Mouse (Mus musculus) stomach, postnatal 0 days (tissue): ENCODE measurements around the gene Tyw5. TPM values are rescaled to one million over a fixed set of nuclear protein-coding genes. Genes with fewer than 3 reads are reported as not detected.
A peak's percentile ranks its signal among the peaks of the same experiment; 100 is the strongest.

Source experiments
- ATAC-seq: fragments of 200-750 bp; cut with Nextera tagmentation; 2 replicates; pipeline ENCODE4 v1.8.0; 2017; ENCODE audit not compliant: low FRiP score, low TSS enrichment
- DNase-seq: peaks from one replicate; pipeline ENCODE4 v3.0.0-alpha.2; 2016; ENCODE audit warnings: low spot score
- H3K27ac ChIP-seq: fragments of 300-500 bp; sonication (generic); replicated peaks from 2 replicates; pipeline ENCODE4 v1.5.1; 2014; ENCODE audit warnings: mild to moderate bottlenecking, control low read depth
- H3K27me3 ChIP-seq: fragments of 300-500 bp; sonication (generic); 2 replicates; pipeline ENCODE4 v1.6.1; 2014; ENCODE audit warnings: low read length; ENCODE audit not compliant: control insufficient read depth, insufficient read depth
- H3K36me3 ChIP-seq: fragments of 300-500 bp; sonication (generic); 2 replicates; pipeline ENCODE4 v1.6.1; 2014; ENCODE audit warnings: low read length, mixed read lengths; ENCODE audit not compliant: control insufficient read depth, insufficient read depth
- H3K4me1 ChIP-seq: fragments of 300-500 bp; sonication (generic); replicated peaks from 2 replicates; pipeline ENCODE4 v1.6.1; 2014; ENCODE audit warnings: antibody characterized with exemption; ENCODE audit not compliant: control insufficient read depth, insufficient read depth
- H3K4me2 ChIP-seq: fragments of 300-500 bp; sonication (generic); replicated peaks from 2 replicates; pipeline ENCODE4 v1.6.1; 2014; ENCODE audit warnings: low read depth, mild to moderate bottlenecking, control low read depth, moderate library complexity
- H3K4me3 ChIP-seq: fragments of 300-500 bp; sonication (generic); 2 replicates; pipeline ENCODE4 v1.5.1; 2014; ENCODE audit warnings: low read depth, low read length, control low read depth
- H3K9ac ChIP-seq: fragments of 300-500 bp; sonication (generic); 2 replicates; pipeline ENCODE4 v1.6.1; 2014; ENCODE audit warnings: mild to moderate bottlenecking, low read length, control low read depth, mixed read lengths
- H3K9me3 ChIP-seq: fragments of 300-500 bp; sonication (generic); 2 replicates; pipeline ENCODE4 v1.6.1; 2016; ENCODE audit warnings: low read length; ENCODE audit not compliant: control insufficient read depth
- CTCF ChIP-seq: IDR thresholded peaks from 2 replicates; pipeline ENCODE4 v1.5.1; 2016; ENCODE audit warnings: antibody characterized with exemption, low read depth, mild to moderate bottlenecking, moderate library complexity
- EP300 ChIP-seq: optimal IDR thresholded peaks from 2 replicates; pipeline ENCODE3; 2016; ENCODE audit warnings: antibody characterized with exemption
- WGBS: fragments of 180-500 bp; shearing (Covaris S2); extraction: QIAGEN DNeasy Blood & Tissue Kit; methylation state at CpG from one replicate; pipeline ENCODE4 v1.1.7; 2014; 5-methylcytosine and 5-hydroxymethylcytosine counted together
- polyA plus RNA-seq: library from polyadenylated mRNA; unstranded; fragments of >200 nt; fragmentation: Nextera tagmentation; extraction: Ambion mirVana; gene quantifications from 2 replicates; pipeline ENCODE4 v1.2.1, GENCODE M21; 2015

The Tyw5 gene
- 17.3 and 17.6 TPM in 2 replicates for polyA plus RNA-seq

DNA sequence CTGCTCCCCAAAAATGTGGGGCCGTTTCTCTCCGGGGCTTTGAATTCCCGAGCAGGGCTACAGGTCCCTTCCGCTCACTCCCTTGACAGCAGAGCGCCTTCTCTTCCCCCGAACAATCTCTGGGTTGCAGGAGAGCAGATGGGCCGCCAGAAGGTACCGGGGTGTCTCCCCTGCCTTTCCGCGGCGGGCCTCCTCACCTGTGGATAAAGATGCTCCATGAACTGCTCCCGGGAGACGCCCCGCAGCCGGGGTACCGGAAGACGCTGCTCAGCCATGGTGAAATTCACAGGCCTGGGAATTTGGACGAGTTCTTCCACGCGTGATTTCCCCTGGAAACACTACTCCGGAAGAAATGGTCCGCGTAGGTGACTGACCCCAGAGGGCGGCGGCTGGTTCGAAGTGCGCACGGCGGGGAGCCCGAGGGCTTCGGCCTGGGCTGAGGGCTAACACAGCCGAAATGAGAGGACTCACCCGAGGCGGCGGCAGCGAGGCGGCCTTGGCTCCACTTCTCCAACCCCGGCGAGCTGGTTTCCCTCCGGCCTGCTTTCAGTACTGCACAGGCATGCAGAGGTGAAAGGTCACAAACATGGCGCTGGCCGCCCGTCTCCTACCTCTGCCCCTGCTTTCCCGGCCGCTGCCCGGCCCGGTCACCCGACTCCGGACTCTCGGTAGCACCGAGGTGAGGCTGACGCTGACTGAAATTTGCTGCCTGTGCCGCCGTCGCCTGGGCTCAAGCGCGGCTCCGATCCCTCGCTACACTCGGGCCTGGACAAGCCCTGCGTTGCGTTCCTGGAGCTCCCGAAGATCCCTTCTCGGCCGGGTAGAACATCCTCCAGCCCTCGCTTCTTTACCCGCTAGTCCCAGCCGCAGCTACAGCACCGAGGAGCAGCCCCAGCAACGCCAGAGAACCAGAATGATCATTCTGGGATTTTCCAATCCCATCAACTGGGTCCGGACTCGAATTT is at the start of gene Tyw5, which contains the start of gene Maip1:
Tyw5 (minus strand) TSS at position 915 of the 965 bp plus-strand sequence.
Maip1 (plus strand) TSS at position 142 of the 965 bp plus-strand sequence.
- Histone ChIP-seq H3K27ac (peak within 1 kb of the TSS; percentile 97), H3K9ac (peak within 1 kb of the TSS; percentile 98), H3K4me2 (peak within 1 kb of the TSS; percentile 83), H3K27me3 (no peaks in the 10 kb centered on the region), H3K4me1 (no peaks in the 10 kb centered on the region; the same call in 1 of the 2 replicates), H3K9me3 (no peaks in the 10 kb centered on the region), H3K4me3 (peak within 1 kb of the TSS; percentile 92), H3K36me3 (no peaks in the 10 kb centered on the region)
- under 1% methylated on average over 72 of the region's 72 CpGs for WGBS
- DNase-seq: peak; percentile 83
- TF ChIP-seq CTCF (0 out of 2 replicates have a peak, but pooled peaks have one; percentile 19), EP300 (peak; percentile 19)
- peak; percentile 95 for ATAC-seq

- Histone ChIP-seq H3K27me3 (no peaks in the 10 kb centered on the region), H3K36me3 (no peaks in the 10 kb centered on the region), H3K4me1 (no peaks in the 10 kb centered on the region), H3K4me2 (no peak overlapping the region), H3K9me3 (no peaks in the 10 kb centered on the region), H3K4me3 (no peak overlapping the region), H3K9ac (no peak overlapping the region), H3K27ac (no peak overlapping the region)
- no peak for ATAC-seq
- TF ChIP-seq EP300 (no peak), CTCF (no peak)
- DNase-seq: no peak
- 100% methylated on average over 1 of the region's 1 CpGs for WGBS
These were observed 43.3 kb upstream of the Tyw5 start for GRCm38 (mm10) chr1:57450241-57450640.

GRCm38 (mm10) chr1:57445679-57446078 is 38.8 kb upstream of the Tyw5 start:
- no peak for DNase-seq
- WGBS: 68% methylated on average over 10 of the region's 10 CpGs
- no peaks in the 10 kb centered on the region for H3K9me3 ChIP-seq
- no peak overlapping the region for H3K4me2 ChIP-seq
- H3K4me1 ChIP-seq: no peaks in the 10 kb centered on the region
- no peak for ATAC-seq
- H3K9ac ChIP-seq: no peak overlapping the region
- H3K36me3 ChIP-seq: no peaks in the 10 kb centered on the region
- TF ChIP-seq CTCF: no peak
- TF ChIP-seq EP300: no peak
- no peaks in the 10 kb centered on the region for H3K27me3 ChIP-seq
- H3K4me3 ChIP-seq: no peak overlapping the region
- no peak overlapping the region for H3K27ac ChIP-seq

- Histone ChIP-seq H3K4me3 (no peak overlapping the region), H3K27ac (no peak overlapping the region), H3K4me1 (no peaks in the 10 kb centered on the region), H3K4me2 (no peak overlapping the region), H3K9ac (no peak overlapping the region), H3K27me3 (no peaks in the 10 kb centered on the region), H3K36me3 (no peaks in the 10 kb centered on the region), H3K9me3 (no peaks in the 10 kb centered on the region)
- WGBS: 36% methylated on average over 4 of the region's 4 CpGs
- DNase-seq (no peak), ATAC-seq (no peak)
- TF ChIP-seq EP300 (no peak), CTCF (0 out of 2 replicates have a peak, but pooled peaks have one; percentile 1)
These were observed 33.9 kb upstream of the Tyw5 start for GRCm38 (mm10) chr1:57440771-57441170.

DNA sequence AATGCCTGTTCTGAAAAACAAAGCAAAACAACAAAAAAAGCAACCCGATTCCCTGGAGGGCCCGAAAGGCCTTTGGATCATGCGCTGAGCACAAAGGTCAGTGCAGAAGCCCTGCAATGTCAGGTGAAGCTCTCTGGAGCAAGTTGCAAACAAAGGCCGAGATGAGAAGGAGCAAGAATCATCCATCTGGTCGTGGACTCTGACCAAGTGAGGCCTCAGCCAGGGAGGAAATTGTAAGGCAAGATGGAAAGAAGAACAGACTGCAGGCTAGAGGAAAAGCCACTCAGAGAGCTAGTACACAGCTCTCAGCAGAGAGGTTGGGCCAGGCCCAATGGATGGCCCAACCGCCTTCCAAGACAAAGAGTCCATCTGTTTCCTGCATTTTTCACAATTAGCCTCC is 32.1 kb upstream of the Tyw5 start:
- Histone ChIP-seq H3K9ac (no peak overlapping the region), H3K36me3 (no peaks in the 10 kb centered on the region), H3K27me3 (no peaks in the 10 kb centered on the region), H3K4me3 (no peak overlapping the region), H3K9me3 (no peaks in the 10 kb centered on the region), H3K4me2 (no peak overlapping the region), H3K4me1 (no peaks in the 10 kb centered on the region), H3K27ac (no peak overlapping the region)
- ATAC-seq (no peak), DNase-seq (no peak)
- WGBS: 68% methylated on average over 6 of the region's 6 CpGs
- no peak for TF ChIP-seq CTCF
- no peak for TF ChIP-seq EP300

GRCm38 (mm10) chr1:57436954-57437353 is 30.1 kb upstream of the Tyw5 start:
- Histone ChIP-seq H3K4me2 (peak overlapping the region; percentile 42), H3K27ac (peak overlapping the region; percentile 72), H3K4me3 (peak overlapping the region; percentile 13), H3K9me3 (no peaks in the 10 kb centered on the region), H3K9ac (peak overlapping the region; percentile 35; the same call in 1 of the 2 replicates), H3K4me1 (no peaks in the 10 kb centered on the region), H3K27me3 (no peaks in the 10 kb centered on the region), H3K36me3 (no peaks in the 10 kb centered on the region)
- WGBS: 24% methylated on average over 9 of the region's 9 CpGs
- DNase-seq (no peak), ATAC-seq (no peak; the same call in 1 of the 2 replicates)
- no peak for TF ChIP-seq CTCF
- no peak for TF ChIP-seq EP300
